Mouse (Mus musculus): ENCODE measurements at regions not wholly inside any gene's neighbourhood (a gene's known extent, or its start where the extent isn't known, plus 50 kb on each side); places are given as distances from the start of the nearest gene placed in this dataset.

GRCm38 (mm10) chr1:90467646-90468045 is 135.1 kb upstream of the Cops8 start:
- DNase-seq, result no peak

GRCm38 (mm10) chr1:90470996-90471395 is 131.8 kb upstream of the Cops8 start:
- no peak for DNase-seq

GRCm38 (mm10) chr1:90471806-90472205 is 131.0 kb upstream of the Cops8 start:
- DNase-seq, result no peak

GRCm38 (mm10) chr1:90475060-90475813 is 127.5 kb upstream of the Cops8 start:
- no peak for DNase-seq

- no peak for DNase-seq
Observed at GRCm38 (mm10) chr1:90476556-90477243, 126.1 kb upstream of the Cops8 start.

GRCm38 (mm10) chr1:90478839-90479238 is 123.9 kb upstream of the Cops8 start:
- DNase-seq, result no peak

GRCm38 (mm10) chr1:90481247-90481646 is 121.5 kb upstream of the Cops8 start:
- no peak for DNase-seq

- DNase-seq, result no peak
Observed at GRCm38 (mm10) chr1:90481708-90482107, 121.1 kb upstream of the Cops8 start.

- DNase-seq, result no peak
Observed at GRCm38 (mm10) chr1:90486349-90486839, 116.4 kb upstream of the Cops8 start.

GRCm38 (mm10) chr1:90487886-90488285 is 114.9 kb upstream of the Cops8 start:
- no peak for DNase-seq

GRCm38 (mm10) chr1:90488991-90489390 is 113.8 kb upstream of the Cops8 start:
- DNase-seq, result no peak

- no peak for DNase-seq
Observed at GRCm38 (mm10) chr1:90490335-90490734, 112.4 kb upstream of the Cops8 start.

GRCm38 (mm10) chr1:90493481-90493880 is 109.3 kb upstream of the Cops8 start:
- DNase-seq, result peak; percentile 17

GRCm38 (mm10) chr1:90495174-90495573 is 107.6 kb upstream of the Cops8 start:
- no peak for DNase-seq

GRCm38 (mm10) chr1:90497568-90497967 is 105.2 kb upstream of the Cops8 start:
- DNase-seq, result no peak

- DNase-seq, result no peak
Observed at GRCm38 (mm10) chr1:90501373-90501772, 101.4 kb upstream of the Cops8 start.

- no peak for DNase-seq
Observed at GRCm38 (mm10) chr1:90502371-90502770, 100.4 kb upstream of the Cops8 start.

- no peak for DNase-seq
Observed at GRCm38 (mm10) chr1:90502771-90503540, 99.8 kb upstream of the Cops8 start.

GRCm38 (mm10) chr1:90504583-90505080 is 98.1 kb upstream of the Cops8 start:
- DNase-seq, result peak; percentile 28

GRCm38 (mm10) chr1:90505599-90505998 is 97.2 kb upstream of the Cops8 start:
- no peak for DNase-seq

GRCm38 (mm10) chr1:90506582-90506981 is 96.2 kb upstream of the Cops8 start:
- DNase-seq, result peak; percentile 54

GRCm38 (mm10) chr1:90509371-90509770 is 93.4 kb upstream of the Cops8 start:
- no peak for DNase-seq

GRCm38 (mm10) chr1:90513442-90514070 is 89.2 kb upstream of the Cops8 start:
- no peak for DNase-seq

Data from embryo, embryonic 11 days (tissue).